Mouse (Mus musculus) limb, embryonic 13.5 days (tissue): Measurements from ENCODE around the gene Gpr137. TPM values are rescaled to one million over a fixed set of nuclear protein-coding genes. Genes with fewer than 3 reads are reported as not detected.
A peak's percentile ranks its signal among the peaks of the same experiment; 100 is the strongest.
"Not testable (repeated sequence)": the region's sequence is repeated elsewhere in the genome, so short reads cannot be mapped to it uniquely, and the experiment has no call there.

Experiments used
- ATAC-seq: fragments of 200-750 bp; cut with Nextera tagmentation; 2 replicates; pipeline ENCODE4 v1.8.0; 2017; ENCODE audit warnings: low read depth, moderate number of reproducible peaks, moderate TSS enrichment; ENCODE audit not compliant: low FRiP score
- H3K27ac ChIP-seq: fragments of 300-500 bp; sonication (generic); 2 replicates; pipeline ENCODE4 v1.5.1; 2015; ENCODE audit warnings: inconsistent platforms, mild to moderate bottlenecking, moderate library complexity
- H3K27me3 ChIP-seq: fragments of 300-500 bp; sonication (generic); 2 replicates; pipeline ENCODE4 v1.6.1; 2015; ENCODE audit warnings: mild to moderate bottlenecking, inconsistent platforms
- H3K36me3 ChIP-seq: fragments of 300-500 bp; sonication (generic); 2 replicates; pipeline ENCODE4 v1.6.1; 2015; ENCODE audit warnings: inconsistent platforms, mild to moderate bottlenecking, moderate library complexity
- H3K4me1 ChIP-seq: fragments of 300-500 bp; sonication (generic); 2 replicates; pipeline ENCODE4 v1.6.1; 2015; ENCODE audit warnings: inconsistent platforms
- H3K4me2 ChIP-seq: fragments of 300-500 bp; sonication (generic); replicated peaks from 2 replicates; pipeline ENCODE4 v1.6.1; 2015; ENCODE audit warnings: inconsistent platforms, mild to moderate bottlenecking, moderate library complexity
- H3K4me3 ChIP-seq: fragments of 300-500 bp; sonication (generic); 2 replicates; pipeline ENCODE4 v1.5.1; 2015; ENCODE audit warnings: moderate library complexity, mild to moderate bottlenecking, inconsistent platforms
- H3K9ac ChIP-seq: fragments of 300-500 bp; sonication (generic); 2 replicates; pipeline ENCODE4 v1.6.1; 2015; ENCODE audit warnings: mild to moderate bottlenecking, inconsistent platforms
- H3K9me3 ChIP-seq: fragments of 300-500 bp; sonication (generic); 2 replicates; pipeline ENCODE4 v1.6.1; 2016; ENCODE audit warnings: inconsistent platforms
- WGBS: fragments of 180-500 bp; shearing (Covaris S2); methylation state at CpG from one replicate; pipeline ENCODE4 v1.1.7; 2015; 5-methylcytosine and 5-hydroxymethylcytosine counted together
- polyA plus RNA-seq: library from polyadenylated mRNA; unstranded; fragments of >200 nt; fragmentation: Nextera tagmentation; extraction: Ambion mirVana; gene quantifications from 2 replicates; pipeline ENCODE4 v1.2.1, GENCODE M21; 2015

Gpr137 gene
- polyA plus RNA-seq = 28.6 and 33.0 TPM in 2 replicates

- Histone ChIP-seq H3K36me3 (peaks cover 11% of the 10 kb centered on the region; the same call in 1 of the 2 replicates), H3K4me3 (peak within 1 kb of the TSS; percentile 70), H3K4me1 (peaks cover 24% of the 10 kb centered on the region), H3K4me2 (peak within 1 kb of the TSS; percentile 98), H3K9me3 (no peaks in the 10 kb centered on the region), H3K27me3 (0 out of 2 replicates have a peak, but pooled peaks cover 4% of the 10 kb centered on the region), H3K27ac (peak within 1 kb of the TSS; percentile 90), H3K9ac (peak within 1 kb of the TSS; percentile 89)
- under 1% methylated on average over 27 of the region's 27 CpGs for WGBS
- ATAC-seq = peak; percentile 88
Measured at GRCm38 (mm10) chr19:6942249-6942691, at the start of gene Gpr137. Gene Gpr137, minus strand, starts transcription at chr19:6942480.

DNA sequence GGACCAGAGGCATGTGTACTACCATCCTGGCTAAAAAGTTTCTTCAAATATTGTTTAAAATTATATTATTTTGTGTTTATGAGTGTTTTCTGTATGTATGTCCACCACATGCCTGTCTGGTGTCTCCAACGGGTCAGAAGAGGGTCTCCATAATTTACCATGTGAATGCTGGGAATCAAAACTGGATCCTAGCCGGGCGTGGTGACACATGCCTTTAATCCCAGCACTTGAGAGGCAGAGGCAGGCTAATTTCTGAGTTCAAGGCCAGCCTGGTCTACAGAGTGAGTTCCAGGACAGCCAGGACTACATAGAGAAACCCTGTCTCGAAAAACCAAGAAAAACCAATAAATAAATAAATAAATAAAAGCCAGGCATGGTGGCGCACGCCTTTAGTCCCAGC, 48.9 kb upstream of the Gpr137 start:
- peaks cover 44% of the 10 kb centered on the region for H3K4me1 ChIP-seq
- 94% methylated on average over 6 of the region's 6 CpGs for WGBS
- not testable (repeated sequence) for H3K4me3 ChIP-seq, H3K27me3 ChIP-seq, H3K36me3 ChIP-seq, H3K9ac ChIP-seq, H3K4me2 ChIP-seq, H3K9me3 ChIP-seq, ATAC-seq, H3K27ac ChIP-seq

DNA sequence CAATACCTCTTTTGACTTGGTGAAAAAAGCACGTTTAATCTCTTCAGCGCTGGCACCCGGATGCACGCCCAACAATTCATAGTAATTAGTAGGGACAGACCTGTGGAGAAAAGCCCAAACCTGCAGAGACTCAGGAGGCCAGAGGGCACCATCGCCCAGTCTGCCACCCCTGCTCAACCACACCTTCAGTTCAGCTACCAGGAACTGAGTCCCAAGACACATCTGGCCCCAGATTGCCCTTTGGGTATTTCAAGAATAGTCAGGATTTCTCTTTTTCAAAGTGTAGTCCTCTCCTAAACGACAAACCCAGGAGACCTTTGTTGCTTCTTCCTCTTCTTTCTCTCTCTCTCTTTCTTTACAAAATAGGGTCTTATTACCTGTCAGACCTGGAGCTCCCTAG, 48.4 kb upstream of the Gpr137 start:
- no peak overlapping the region for H3K4me2 ChIP-seq
- no peaks in the 10 kb centered on the region for H3K9me3 ChIP-seq
- 0 out of 2 replicates have a peak, but pooled peaks cover 4% of the 10 kb centered on the region for H3K36me3 ChIP-seq
- H3K27me3 ChIP-seq = no peaks in the 10 kb centered on the region
- no peak overlapping the region for H3K4me3 ChIP-seq
- ATAC-seq = no peak
- no peak overlapping the region for H3K27ac ChIP-seq
- WGBS = 85% methylated on average over 6 of the region's 6 CpGs
- no peak overlapping the region for H3K9ac ChIP-seq
- H3K4me1 ChIP-seq = peaks cover 48% of the 10 kb centered on the region

DNA sequence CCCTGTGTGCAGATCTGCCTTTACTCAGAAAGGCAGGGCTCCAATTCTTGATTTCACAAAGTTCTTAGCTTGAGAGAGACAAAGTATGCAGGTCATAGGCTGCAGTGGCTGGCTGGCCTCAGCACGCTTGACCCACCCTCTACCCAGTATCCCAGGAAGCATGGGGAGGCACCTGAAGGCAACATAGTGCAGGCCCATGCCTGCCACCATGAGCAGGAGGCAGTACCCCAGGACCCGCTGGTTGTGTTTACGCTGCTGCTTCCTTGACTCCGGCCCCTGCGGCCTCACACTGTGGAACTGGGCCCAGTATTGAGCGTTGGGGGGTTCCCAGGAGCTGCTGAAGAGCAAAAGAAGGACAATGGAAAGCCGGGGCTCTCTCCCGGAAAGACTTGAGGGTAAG, 47.0 kb upstream of the Gpr137 start:
- 90% methylated on average over 8 of the region's 8 CpGs for WGBS
- Histone ChIP-seq H3K4me2 (no peak overlapping the region), H3K9ac (no peak overlapping the region), H3K27me3 (no peaks in the 10 kb centered on the region), H3K4me3 (no peak overlapping the region), H3K4me1 (peaks cover 35% of the 10 kb centered on the region), H3K27ac (no peak overlapping the region), H3K36me3 (peaks cover 16% of the 10 kb centered on the region), H3K9me3 (no peaks in the 10 kb centered on the region)
- ATAC-seq = no peak

DNA sequence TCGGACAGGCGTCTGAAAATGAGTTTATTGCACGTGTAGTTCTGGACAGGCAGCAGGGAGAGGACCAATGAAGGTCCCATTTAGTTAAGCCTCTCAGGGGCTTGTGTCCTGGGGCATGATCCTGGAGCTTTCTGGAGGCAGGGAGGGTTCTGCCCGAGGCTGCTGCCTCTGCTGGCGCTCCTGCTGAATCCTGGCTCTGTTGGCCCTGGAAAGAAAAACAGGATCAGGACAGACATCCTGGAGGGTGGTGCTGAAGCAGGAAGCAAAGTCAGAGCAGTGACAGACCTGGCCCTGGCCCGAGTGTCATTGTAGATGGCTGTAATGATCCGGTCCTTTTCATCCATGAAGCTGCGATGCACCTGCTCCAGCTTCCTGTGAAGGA, 45.6 kb upstream of the Gpr137 start:
- Histone ChIP-seq H3K4me2 (peak overlapping the region; percentile 90), H3K9ac (peak overlapping the region; percentile 94), H3K36me3 (peaks cover 28% of the 10 kb centered on the region), H3K4me3 (peak overlapping the region; percentile 87), H3K27me3 (no peaks in the 10 kb centered on the region), H3K9me3 (no peaks in the 10 kb centered on the region), H3K27ac (peak overlapping the region; percentile 83; the same call in 1 of the 2 replicates), H3K4me1 (peaks cover 28% of the 10 kb centered on the region)
- no peak for ATAC-seq
- 3% methylated on average over 8 of the region's 8 CpGs for WGBS

DNA sequence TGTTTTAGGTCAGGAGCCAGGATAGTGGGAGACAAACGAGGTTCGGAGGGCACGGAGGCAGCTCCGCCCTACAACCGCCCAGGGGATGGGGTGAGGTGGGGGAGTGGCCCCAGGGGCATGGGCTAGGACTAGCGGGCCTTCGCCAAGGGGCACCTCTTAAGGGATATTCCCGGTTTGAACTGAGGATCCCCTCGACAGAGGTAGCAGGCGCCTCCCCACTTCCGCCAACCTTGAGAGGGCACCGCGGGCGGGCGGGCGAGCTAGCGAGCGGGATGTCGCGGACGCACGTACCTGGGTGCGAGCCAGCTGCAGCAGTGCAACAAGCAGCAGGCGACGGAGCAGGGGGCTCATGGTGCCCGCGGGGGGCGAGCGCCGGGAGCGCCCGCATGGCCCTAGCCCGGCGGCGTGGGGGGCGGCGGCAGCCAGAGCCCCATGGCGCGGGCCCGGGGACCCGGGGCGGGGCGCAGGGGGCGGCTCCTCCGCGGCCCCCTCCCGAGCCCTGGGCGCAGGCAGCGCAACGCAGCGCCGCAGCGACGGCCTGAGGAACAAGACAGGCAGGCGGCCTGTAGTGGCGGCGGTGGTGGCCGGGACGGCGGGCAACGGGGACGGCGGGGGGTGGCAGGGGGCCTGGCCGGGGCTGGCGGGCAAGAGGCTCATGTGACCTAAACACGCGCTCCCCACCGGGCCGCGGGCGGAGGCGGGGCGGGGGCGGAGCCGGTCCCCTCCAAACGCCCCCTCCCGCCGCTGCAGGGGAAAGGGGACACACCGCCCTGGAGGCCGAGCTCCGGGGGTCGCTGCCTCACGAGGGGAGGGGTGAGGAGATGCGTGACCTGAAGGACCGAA, 45.0 kb upstream of the Gpr137 start, which contains the start of gene Vegfb:
Gene Vegfb, minus strand, starts transcription at position 591 of the 843 bp plus-strand sequence.
- Histone ChIP-seq H3K4me2 (peak within 1 kb of the TSS; percentile 90), H3K4me1 (peaks cover 26% of the 10 kb centered on the region), H3K9me3 (no peaks in the 10 kb centered on the region), H3K27me3 (no peaks in the 10 kb centered on the region), H3K36me3 (peaks cover 34% of the 10 kb centered on the region), H3K4me3 (peak within 1 kb of the TSS; percentile 87), H3K27ac (peak within 1 kb of the TSS; percentile 83), H3K9ac (peak within 1 kb of the TSS; percentile 94)
- ATAC-seq = peak; percentile 66
- 2% methylated on average over 70 of the region's 85 CpGs for WGBS

- Histone ChIP-seq H3K9me3 (no peaks in the 10 kb centered on the region), H3K27me3 (no peaks in the 10 kb centered on the region), H3K4me2 (peak overlapping the region; percentile 90), H3K4me1 (peaks cover 23% of the 10 kb centered on the region), H3K4me3 (peak overlapping the region; percentile 87), H3K36me3 (peaks cover 42% of the 10 kb centered on the region), H3K9ac (peak overlapping the region; percentile 94), H3K27ac (0 out of 2 replicates have a peak overlapping the region, but pooled peaks have one; percentile 83)
- ATAC-seq = no peak
- WGBS = 82% methylated on average over 10 of the region's 10 CpGs
Measured at GRCm38 (mm10) chr19:6985951-6986708, 43.9 kb upstream of the Gpr137 start.

- Histone ChIP-seq H3K36me3 (peaks cover 42% of the 10 kb centered on the region), H3K9me3 (no peaks in the 10 kb centered on the region), H3K9ac (0 out of 2 replicates have a peak overlapping the region, but pooled peaks have one; percentile 94), H3K27me3 (no peaks in the 10 kb centered on the region), H3K4me2 (no peak overlapping the region), H3K27ac (no peak overlapping the region), H3K4me1 (peaks cover 27% of the 10 kb centered on the region), H3K4me3 (no peak overlapping the region)
- WGBS = 80% methylated on average over 19 of the region's 19 CpGs
- ATAC-seq = no peak
Measured at GRCm38 (mm10) chr19:6985300-6985699, 43.0 kb upstream of the Gpr137 start.

GRCm38 (mm10) chr19:6983621-6984020, 41.3 kb upstream of the Gpr137 start:
- Histone ChIP-seq H3K9me3 (no peaks in the 10 kb centered on the region), H3K9ac (no peak overlapping the region), H3K4me2 (no peak overlapping the region), H3K27ac (no peak overlapping the region), H3K4me1 (peaks cover 36% of the 10 kb centered on the region), H3K27me3 (no peaks in the 10 kb centered on the region), H3K36me3 (peaks cover 41% of the 10 kb centered on the region), H3K4me3 (no peak overlapping the region)
- ATAC-seq = no peak
- WGBS = 95% methylated on average over 5 of the region's 5 CpGs

GRCm38 (mm10) chr19:6981465-6981864, 39.2 kb upstream of the Gpr137 start:
- peak overlapping the region; percentile 93 for H3K4me2 ChIP-seq
- 90% methylated on average over 4 of the region's 4 CpGs for WGBS
- no peaks in the 10 kb centered on the region for H3K9me3 ChIP-seq
- H3K9ac ChIP-seq = 0 out of 2 replicates have a peak overlapping the region, but pooled peaks have one; percentile 35
- peaks cover 56% of the 10 kb centered on the region for H3K36me3 ChIP-seq
- no peak overlapping the region for H3K27ac ChIP-seq
- ATAC-seq = no peak
- peaks cover 46% of the 10 kb centered on the region for H3K4me1 ChIP-seq
- H3K27me3 ChIP-seq = no peaks in the 10 kb centered on the region
- peak overlapping the region; percentile 70 for H3K4me3 ChIP-seq

GRCm38 (mm10) chr19:6980381-6981093, 38.3 kb upstream of the Gpr137 start, which contains the start of gene Fkbp2:
Gene Fkbp2, minus strand, starts transcription at chr19:6980501.
- peak within 1 kb of the TSS; percentile 93 for H3K4me2 ChIP-seq
- peaks cover 47% of the 10 kb centered on the region for H3K4me1 ChIP-seq

More at GRCm38 (mm10) chr19:6980381-6981093, 38.3 kb upstream of the Gpr137 start, which contains the start of gene Fkbp2:
- 1% methylated on average over 38 of the region's 38 CpGs for WGBS
- Histone ChIP-seq H3K9ac (peak within 1 kb of the TSS; percentile 82), H3K27me3 (no peaks in the 10 kb centered on the region), H3K36me3 (peaks cover 55% of the 10 kb centered on the region), H3K9me3 (no peaks in the 10 kb centered on the region), H3K27ac (peak within 1 kb of the TSS; percentile 87), H3K4me3 (peak within 1 kb of the TSS; percentile 70)
- peak; percentile 88 for ATAC-seq
